Mouse (Mus musculus): ENCODE results near the gene Grasp.

- TF ChIP-seq CTCF (IDR thresholded peaks at IDR 0.05; ENCODE audit: low read depth, low read length) (no peak), GATA1 (IDR thresholded peaks at IDR 0.05; ENCODE audit: borderline replicate concordance, low read length) (no peak), TAL1 (conservative IDR thresholded peaks at IDR 0.05; ENCODE audit: low read depth, low read length) (no peak)
These were observed 23.1 kb downstream of the Grasp start for GRCm38 (mm10) chr15:101247155-101247498.
